Mouse (Mus musculus): Measurements from ENCODE around the gene Med31.
"Not testable (repeated sequence)": the region's sequence is repeated elsewhere in the genome, so short reads cannot be mapped to it uniquely, and the experiment has no call there.

Gene Med31

GRCm38 (mm10) chr11:72206341-72207203 is 8.8 kb downstream of the Med31 start, which contains the start of gene Gm43951:
Gene Gm43951 (minus strand): TSS chr11:72206840.
- in situ Hi-C loops (cut with MboI; ENCODE audit: low sequenced_read_pairs), result loop anchor here (25.0 kb wide), 1 partner anchor 531 kb away; no protein-coding TSS in a partner anchor

GRCm38 (mm10) chr11:72205256-72205655 is 10.1 kb downstream of the Med31 start:
- in situ Hi-C loops (cut with MboI; ENCODE audit: low sequenced_read_pairs), result loop anchor here (25.0 kb wide), 1 partner anchor 532 kb away; no protein-coding TSS in a partner anchor

- in situ Hi-C loops (cut with MboI; ENCODE audit: low sequenced_read_pairs), result loop anchor here (25.0 kb wide), 1 partner anchor 534 kb away; no protein-coding TSS in a partner anchor
Observed at GRCm38 (mm10) chr11:72203440-72203839, 12.0 kb downstream of the Med31 start.

- in situ Hi-C loops (cut with MboI; ENCODE audit: low sequenced_read_pairs), result no loop called here
Observed at GRCm38 (mm10) chr11:72196506-72196905, 18.9 kb downstream of the Med31 start.

- in situ Hi-C loops (cut with MboI; ENCODE audit: low sequenced_read_pairs), result no loop called here
Observed at GRCm38 (mm10) chr11:72194259-72194658, 21.1 kb downstream of the Med31 start.

GRCm38 (mm10) chr11:72190857-72191256 is 24.5 kb downstream of the Med31 start:
- in situ Hi-C loops (cut with MboI; ENCODE audit: low sequenced_read_pairs), result no loop called here

- in situ Hi-C loops (cut with MboI; ENCODE audit: low sequenced_read_pairs), result no loop called here
Observed at GRCm38 (mm10) chr11:72184252-72184651, 31.1 kb downstream of the Med31 start.

- in situ Hi-C loops (cut with MboI; ENCODE audit: low sequenced_read_pairs), result no loop called here
Observed at GRCm38 (mm10) chr11:72181136-72181535, 34.3 kb downstream of the Med31 start.

- in situ Hi-C loops (cut with MboI; ENCODE audit: low sequenced_read_pairs), result no loop called here
Observed at GRCm38 (mm10) chr11:72180556-72180955, 34.8 kb downstream of the Med31 start.

- in situ Hi-C loops (cut with MboI; ENCODE audit: low sequenced_read_pairs), result no loop called here
Observed at GRCm38 (mm10) chr11:72176553-72176952, 38.8 kb downstream of the Med31 start.

- in situ Hi-C loops (cut with MboI; ENCODE audit: low sequenced_read_pairs), result no loop called here
Observed at GRCm38 (mm10) chr11:72175966-72176365, 39.4 kb downstream of the Med31 start.

GRCm38 (mm10) chr11:72174721-72175120 is 40.7 kb downstream of the Med31 start:
- in situ Hi-C loops (cut with MboI; ENCODE audit: low sequenced_read_pairs), result no loop called here

- in situ Hi-C loops (cut with MboI; ENCODE audit: low sequenced_read_pairs), result no loop called here
Observed at GRCm38 (mm10) chr11:72173506-72173905, 41.9 kb downstream of the Med31 start.

- in situ Hi-C loops (cut with MboI; ENCODE audit: low sequenced_read_pairs), result not testable (repeated sequence)
Observed at GRCm38 (mm10) chr11:72171906-72172305, 43.5 kb downstream of the Med31 start.

GRCm38 (mm10) chr11:72169871-72170270 is 45.5 kb downstream of the Med31 start:
- in situ Hi-C loops (cut with MboI; ENCODE audit: low sequenced_read_pairs), result no loop called here

GRCm38 (mm10) chr11:72163198-72163597 is 52.2 kb downstream of the Med31 start:
- in situ Hi-C loops (cut with MboI; ENCODE audit: low sequenced_read_pairs), result no loop called here
